Mouse (Mus musculus) mouse embryonic stem cell (cell line): ENCODE results near the gene Trp53rkb.

Source experiments
- in situ Hi-C, 2 experiments: fragments of 300-500 bp; cut with MboI; formaldehyde crosslinking; loops; 1 replicate in 1 of 2; 3 replicates in 1 of 2; pipeline ENCODE4 v1.14.3; 2019 to 2020; ENCODE audit warnings: low sequenced_read_pairs in 2 of 2, low pct_unique_long_range_greater_than_20kb in 1 of 2, mixed read lengths in 1 of 2; ENCODE audit not compliant: unreplicated experiment in 1 of 2

Gene Trp53rkb

DNA sequence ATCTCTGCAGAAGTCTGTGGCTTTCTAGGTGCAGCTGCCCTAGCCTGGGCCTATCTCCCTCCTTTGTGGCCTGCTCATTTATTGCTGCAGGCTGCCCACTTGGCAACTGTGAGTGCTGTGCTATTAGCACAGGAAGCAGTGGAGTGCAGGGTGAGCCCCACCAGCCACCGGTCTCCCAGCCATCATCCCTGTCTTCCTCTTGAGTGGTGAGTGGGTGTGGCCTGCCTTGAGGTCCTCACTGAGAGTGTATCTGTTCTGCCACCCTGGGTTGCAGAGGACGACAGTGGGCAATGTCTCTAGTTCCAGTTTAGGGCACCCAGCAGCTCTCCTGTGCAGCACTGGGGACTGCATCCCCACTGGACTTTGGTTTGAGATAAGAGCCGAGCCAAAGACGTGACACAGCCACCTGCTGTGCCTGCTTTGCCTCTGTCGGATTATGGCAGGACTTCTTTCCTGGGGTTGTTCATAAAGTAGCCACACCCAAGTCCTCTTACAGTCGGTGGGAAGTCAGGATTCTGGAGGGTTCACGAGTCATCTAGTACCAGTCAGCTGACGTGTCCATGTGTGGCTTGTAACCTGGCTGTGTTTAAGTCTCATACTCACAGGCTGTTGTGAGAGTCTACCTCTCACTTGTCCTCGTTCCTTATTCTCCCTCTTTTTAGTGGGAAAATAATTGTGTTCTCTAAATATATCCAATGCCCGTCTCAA lies 29.9 kb downstream of the Trp53rkb start:
- in situ Hi-C loops = no loop called here

DNA sequence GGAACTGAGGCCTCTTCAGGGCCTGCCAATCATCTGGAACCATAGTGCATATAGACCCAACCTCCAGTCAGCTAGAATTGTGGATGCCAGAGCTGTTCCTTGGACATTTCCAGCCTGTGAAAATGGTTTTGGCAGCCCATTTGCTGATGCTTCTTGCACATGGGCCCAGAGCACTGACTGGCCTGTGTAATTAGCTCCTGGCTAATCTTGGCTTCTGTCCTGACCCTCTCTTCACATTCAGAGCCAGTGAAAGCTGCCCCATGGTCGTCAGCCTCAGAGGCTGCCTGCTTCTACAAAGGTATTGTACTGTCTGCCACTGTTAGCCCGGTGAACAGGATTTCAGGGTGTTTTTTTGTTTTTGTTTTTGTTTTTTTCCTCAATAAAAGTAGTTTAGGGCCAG lies 30.6 kb downstream of the Trp53rkb start:
- in situ Hi-C loops = no loop called here

DNA sequence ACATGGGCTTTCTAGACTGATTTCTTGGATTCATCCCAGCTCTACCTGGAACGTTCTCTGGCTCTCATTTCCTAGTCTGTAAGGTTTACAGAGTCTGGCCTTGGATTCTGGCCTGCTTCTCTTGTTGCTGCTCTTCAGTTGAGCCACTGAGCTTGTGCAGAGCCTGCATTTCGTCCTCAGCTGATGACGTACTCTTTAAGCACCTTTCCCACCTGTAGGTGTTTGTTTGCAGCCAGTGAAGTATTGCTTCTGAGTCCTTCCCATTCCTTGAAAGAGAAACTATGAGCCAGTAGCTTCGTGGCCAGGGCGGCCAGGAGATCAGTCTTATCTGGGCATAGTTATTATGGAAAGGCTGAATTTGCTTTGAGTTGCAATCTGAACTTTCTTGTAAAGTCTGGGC lies 32.1 kb downstream of the Trp53rkb start:
- in situ Hi-C loops = no loop called here

DNA sequence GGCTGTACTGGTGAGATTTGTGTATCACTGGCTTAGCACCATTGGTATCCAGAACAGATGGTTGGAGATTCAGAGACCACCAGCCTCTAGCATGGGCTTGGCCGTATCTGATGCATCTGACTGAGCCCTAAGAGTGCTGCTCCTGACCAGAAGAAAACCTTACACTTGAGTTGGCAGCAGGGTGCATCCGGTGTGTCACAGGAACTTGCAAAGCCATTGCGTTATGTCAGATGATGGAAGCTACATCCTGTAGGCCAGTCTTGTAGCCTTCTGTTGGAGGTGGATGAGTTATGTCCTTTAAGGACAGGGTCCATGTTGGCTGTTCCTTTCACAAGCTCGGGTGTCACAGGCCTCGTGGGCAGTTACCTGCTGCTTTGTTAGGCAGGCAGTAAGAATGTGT lies 32.7 kb downstream of the Trp53rkb start:
- in situ Hi-C loops = no loop called here

DNA sequence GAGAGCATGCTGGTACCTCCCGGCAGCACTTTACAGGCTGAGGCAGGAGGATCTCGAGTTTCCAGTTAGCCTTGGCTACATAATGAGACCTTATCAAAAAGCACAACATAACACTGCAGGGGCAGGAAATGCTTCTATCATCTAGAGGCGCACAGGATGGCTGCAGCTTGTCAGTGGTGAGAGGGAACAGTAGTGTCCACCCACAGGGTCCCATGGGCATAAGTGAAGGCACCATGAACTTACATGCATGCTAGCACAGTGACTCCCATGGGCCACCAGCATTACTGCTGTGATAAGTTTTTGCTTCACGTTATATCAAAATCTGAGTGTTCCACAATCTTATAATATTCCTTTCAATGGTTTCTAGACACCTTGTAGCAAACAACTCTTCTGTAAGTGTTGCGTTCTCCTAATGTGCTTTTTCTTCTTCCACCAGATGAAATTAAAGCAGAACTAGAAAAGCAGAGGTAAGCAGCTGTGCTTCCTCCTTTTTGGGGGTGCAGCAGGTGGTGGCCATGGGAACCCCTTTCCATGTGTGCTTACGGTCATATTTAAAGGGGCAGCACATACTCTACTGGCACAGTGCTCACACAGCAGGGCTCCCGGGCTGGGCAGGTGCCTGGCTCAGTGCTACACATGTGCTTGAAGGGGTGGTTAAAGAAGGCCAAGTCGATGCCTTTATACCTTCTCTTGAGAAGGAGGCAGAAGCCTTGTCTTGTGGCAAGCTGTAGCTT lies 34.3 kb downstream of the Trp53rkb start:
- in situ Hi-C loops = no loop called here

DNA sequence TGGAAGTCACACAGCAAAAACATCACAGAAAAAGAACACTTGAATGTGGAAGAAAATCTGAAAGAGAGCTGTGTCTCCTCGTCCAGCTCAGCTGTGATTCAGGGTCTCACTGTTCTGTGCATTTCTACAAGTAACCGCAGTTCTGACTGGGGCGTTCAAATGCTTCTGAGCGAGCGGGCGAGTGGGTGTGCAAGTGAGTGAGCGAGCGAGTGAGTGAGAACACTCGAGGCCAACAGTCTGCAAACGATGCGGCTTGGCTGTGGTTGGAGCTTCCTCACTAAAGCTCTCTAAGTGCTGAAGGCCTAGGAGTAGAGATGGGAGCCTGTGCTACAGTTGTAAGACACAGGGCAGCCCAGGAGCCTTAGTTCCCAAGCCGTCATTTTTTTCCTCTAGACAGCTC lies 36.0 kb downstream of the Trp53rkb start:
- in situ Hi-C loops = no loop called here

DNA sequence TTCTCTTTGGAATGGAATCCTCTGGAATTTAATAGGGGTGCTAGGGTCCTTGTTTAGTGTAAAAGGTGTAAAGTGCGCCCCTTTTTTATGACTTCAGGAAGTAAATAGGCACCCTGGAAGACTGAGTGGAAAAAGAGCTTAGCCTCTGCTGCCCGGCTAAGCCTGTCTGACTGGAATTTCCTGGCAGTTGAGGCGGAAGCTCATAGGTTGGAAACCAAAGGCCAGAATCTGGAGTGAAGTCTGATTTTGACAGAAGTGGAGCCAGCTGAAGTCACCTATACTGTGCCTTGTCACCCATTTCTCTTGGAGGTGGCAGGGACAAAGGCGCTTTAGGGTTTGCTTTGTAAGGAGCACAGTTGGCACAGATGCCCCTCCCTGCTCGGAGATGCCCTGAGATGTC lies 38.0 kb downstream of the Trp53rkb start:
- in situ Hi-C loops = no loop called here

DNA sequence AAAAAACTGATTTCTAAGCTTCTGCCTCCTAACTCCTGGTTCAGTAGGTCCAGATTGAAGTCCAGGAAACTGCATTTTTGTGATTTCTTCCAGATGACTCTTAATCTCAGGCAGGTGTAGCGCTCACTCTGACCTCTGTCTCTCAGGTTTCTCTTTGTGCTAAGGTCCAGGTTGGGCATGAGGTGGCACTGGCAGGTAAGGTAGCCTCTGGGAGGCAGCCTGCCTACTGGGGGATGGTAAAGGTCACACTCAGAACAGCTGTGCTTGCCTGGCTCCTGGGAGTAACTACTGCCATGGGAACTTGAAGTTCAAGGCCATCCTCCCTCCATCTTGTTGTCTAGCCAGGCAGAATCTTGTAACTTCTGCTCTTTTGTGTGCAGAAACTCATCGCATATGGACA lies 41.8 kb downstream of the Trp53rkb start:
- in situ Hi-C loops = no loop called here

DNA sequence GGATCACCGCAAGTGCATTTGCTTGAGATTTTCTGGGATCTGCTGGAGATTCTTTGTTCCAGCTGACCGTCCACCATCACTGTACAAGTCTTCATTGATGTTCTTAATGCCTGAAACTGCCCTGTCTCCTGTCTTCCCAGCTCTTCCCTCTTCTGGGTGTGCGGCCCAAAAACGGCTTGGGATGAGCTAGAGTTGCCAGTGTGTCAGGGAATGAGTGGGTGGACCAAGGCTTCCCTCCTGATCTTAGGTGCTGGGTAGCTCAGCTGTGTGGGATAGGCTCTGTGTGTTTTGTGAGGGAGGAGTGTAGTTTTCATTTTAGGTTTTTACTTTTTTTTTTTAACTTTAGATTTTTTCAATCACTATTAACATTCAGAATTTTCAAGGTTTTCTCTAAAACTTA lies 42.5 kb downstream of the Trp53rkb start:
- in situ Hi-C loops = no loop called here

DNA sequence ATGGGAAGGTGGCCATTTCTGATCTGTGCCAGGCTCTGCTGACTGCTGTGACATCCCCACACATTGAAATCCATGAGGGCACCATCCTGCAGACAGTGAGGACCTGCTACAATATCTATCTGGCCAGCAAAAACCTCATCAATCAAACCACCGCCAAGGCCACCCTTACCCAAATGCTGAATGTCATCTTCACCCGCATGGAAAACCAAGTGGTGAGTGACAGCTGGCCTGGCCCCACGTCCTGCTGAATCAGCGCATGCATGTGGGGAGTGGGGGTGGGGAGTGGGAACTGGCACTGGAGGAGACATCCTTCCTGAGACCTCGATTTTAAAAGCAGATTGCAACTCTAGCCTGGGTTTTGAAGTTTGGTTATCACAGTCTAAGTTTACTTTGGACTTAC lies 43.2 kb downstream of the Trp53rkb start:
- in situ Hi-C loops = no loop called here

DNA sequence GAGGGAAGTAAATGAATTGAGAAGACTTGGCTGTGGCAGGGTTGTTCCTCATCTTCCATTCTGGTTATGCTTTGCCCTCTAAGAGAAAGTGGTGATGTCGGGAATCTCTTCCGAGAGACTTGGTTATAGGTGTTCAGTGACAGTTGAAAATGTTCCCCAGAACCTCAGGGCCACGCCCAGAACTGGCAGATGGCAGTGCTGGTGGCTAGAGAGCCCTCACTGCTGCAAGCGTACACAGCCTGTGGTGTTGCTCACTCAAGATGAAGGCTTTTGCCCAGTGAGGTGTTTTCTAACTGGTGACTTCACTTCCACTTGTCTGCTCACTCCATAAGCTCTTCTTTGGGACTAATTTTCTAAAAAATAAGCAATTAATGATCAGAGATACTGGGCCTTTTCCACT lies 49.5 kb downstream of the Trp53rkb start:
- in situ Hi-C loops = no loop called here
